Mouse (Mus musculus) kidney, postnatal 0 days (tissue): ENCODE data around the gene Olfr1253. TPM values are rescaled to one million over a fixed set of nuclear protein-coding genes. Genes with fewer than 3 reads are reported as not detected.

Experiments used
- ATAC-seq: fragments of 200-750 bp; cut with Nextera tagmentation; replicated peaks from 2 replicates; pipeline ENCODE4 v1.8.0; 2017; ENCODE audit warnings: low read depth, moderate number of reproducible peaks, moderate TSS enrichment, moderate library complexity; ENCODE audit not compliant: low FRiP score
- DNase-seq: peaks from one replicate; pipeline ENCODE4 v3.0.0-alpha.2; 2016; ENCODE audit warnings: low spot score
- H3K27ac ChIP-seq: fragments of 300-500 bp; sonication (generic); 2 replicates; pipeline ENCODE4 v1.5.1; 2014; ENCODE audit warnings: mild to moderate bottlenecking
- H3K27me3 ChIP-seq: fragments of 300-500 bp; sonication (generic); 2 replicates; pipeline ENCODE4 v1.6.1; 2014; ENCODE audit warnings: low read length, mixed read lengths; ENCODE audit not compliant: insufficient read depth
- H3K36me3 ChIP-seq: fragments of 300-500 bp; sonication (generic); 2 replicates; pipeline ENCODE4 v1.6.1; 2014; ENCODE audit warnings: low read length, mixed read lengths; ENCODE audit not compliant: insufficient read depth
- H3K4me1 ChIP-seq: fragments of 300-500 bp; sonication (generic); replicated peaks from 2 replicates; pipeline ENCODE4 v1.6.1; 2014; ENCODE audit warnings: antibody characterized with exemption, low read length, mixed read lengths; ENCODE audit not compliant: insufficient read depth
- H3K4me2 ChIP-seq: fragments of 300-500 bp; sonication (generic); 2 replicates; pipeline ENCODE4 v1.6.1; 2014; ENCODE audit warnings: mild to moderate bottlenecking, low read length, moderate library complexity, mixed read lengths
- H3K4me3 ChIP-seq: fragments of 300-500 bp; sonication (generic); replicated peaks from 2 replicates; pipeline ENCODE4 v1.5.1; 2014; ENCODE audit warnings: low read depth, low read length
- H3K9ac ChIP-seq: fragments of 300-500 bp; sonication (generic); 2 replicates; pipeline ENCODE4 v1.6.1; 2014; ENCODE audit warnings: low read depth, low read length
- H3K9me3 ChIP-seq: fragments of 300-500 bp; sonication (generic); replicated peaks from 2 replicates; pipeline ENCODE4 v1.6.1; 2016; ENCODE audit warnings: low read length, inconsistent platforms, mixed read lengths
- CTCF ChIP-seq: IDR thresholded peaks from 2 replicates; pipeline ENCODE4 v1.5.1; 2016; ENCODE audit warnings: antibody characterized with exemption, low read depth, mild to moderate bottlenecking, moderate library complexity
- WGBS: fragments of 180-500 bp; shearing (Covaris S2); extraction: QIAGEN DNeasy Blood & Tissue Kit; methylation state at CpG from one replicate; pipeline ENCODE4 v1.1.7; 2014; 5-methylcytosine and 5-hydroxymethylcytosine counted together
- polyA plus RNA-seq: library from polyadenylated mRNA; unstranded; fragments of >200 nt; fragmentation: Nextera tagmentation; extraction: Ambion mirVana; gene quantifications from 2 replicates; pipeline ENCODE4 v1.2.1, GENCODE M21; 2015

The Olfr1253 gene
- not detected in 2 replicates for polyA plus RNA-seq

DNA sequence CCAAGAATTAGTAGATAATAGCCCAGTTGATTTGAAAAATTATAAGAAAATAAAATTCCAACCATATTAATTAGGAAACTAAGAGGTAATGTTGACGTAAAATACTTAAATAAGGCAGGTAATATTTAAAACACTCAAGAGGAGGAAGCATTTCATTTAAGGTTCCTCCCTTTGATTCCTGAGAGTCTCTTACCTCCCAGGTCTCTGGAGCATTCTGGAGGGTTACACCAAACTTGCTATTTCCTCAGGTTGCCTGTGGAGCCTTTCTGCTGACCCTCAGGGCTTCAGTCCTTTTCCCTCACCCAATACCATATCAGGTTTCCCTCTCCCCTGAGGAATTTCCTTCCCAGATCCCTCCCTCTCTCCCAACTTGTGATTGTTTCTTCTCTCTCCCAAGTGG lies at the start of gene Olfr1253:
Olfr1253 (minus strand) TSS at position 101 of the 400 bp plus-strand sequence.
- H3K9ac ChIP-seq: no peak within 1 kb of the TSS
- no peaks in the 10 kb centered on the region for H3K27me3 ChIP-seq
- no peaks in the 10 kb centered on the region for H3K4me1 ChIP-seq
- no peak for TF ChIP-seq CTCF
- H3K4me3 ChIP-seq: no peak within 1 kb of the TSS
- WGBS: 94% methylated on average over 1 of the region's 1 CpGs
- no peak within 1 kb of the TSS for H3K4me2 ChIP-seq
- DNase-seq (no peak), ATAC-seq (no peak)
- H3K9me3 ChIP-seq: no peaks in the 10 kb centered on the region
- H3K27ac ChIP-seq: no peak within 1 kb of the TSS
- H3K36me3 ChIP-seq: no peaks in the 10 kb centered on the region

- 88% methylated on average over 3 of the region's 3 CpGs for whole genome bisulfite sequencing
- Histone ChIP-seq H3K4me1 (no peaks in the 10 kb centered on the region), H3K27ac (no peak overlapping the region), H3K4me3 (no peak overlapping the region), H3K4me2 (no peak overlapping the region), H3K27me3 (no peaks in the 10 kb centered on the region), H3K36me3 (no peaks in the 10 kb centered on the region), H3K9ac (no peak overlapping the region), H3K9me3 (no peaks in the 10 kb centered on the region)
- TF ChIP-seq CTCF: no peak; the same call in 1 of the 2 replicates
- no peak for DNase-seq
- no peak for ATAC-seq
Measured at GRCm38 (mm10) chr2:89799583-89799982, 42.7 kb upstream of the Olfr1253 start.

GRCm38 (mm10) chr2:89793519-89793918 lies 36.6 kb upstream of the Olfr1253 start, which contains the start of gene Olfr1254:
Olfr1254 (minus strand) TSS chr2:89793619.
- Histone ChIP-seq H3K27me3 (no peaks in the 10 kb centered on the region), H3K4me1 (no peaks in the 10 kb centered on the region), H3K4me2 (no peak within 1 kb of the TSS), H3K27ac (no peak within 1 kb of the TSS), H3K9ac (no peak within 1 kb of the TSS), H3K36me3 (no peaks in the 10 kb centered on the region), H3K9me3 (no peaks in the 10 kb centered on the region), H3K4me3 (no peak within 1 kb of the TSS)
- ATAC-seq (no peak), DNase-seq (no peak)
- TF ChIP-seq CTCF: no peak

DNA sequence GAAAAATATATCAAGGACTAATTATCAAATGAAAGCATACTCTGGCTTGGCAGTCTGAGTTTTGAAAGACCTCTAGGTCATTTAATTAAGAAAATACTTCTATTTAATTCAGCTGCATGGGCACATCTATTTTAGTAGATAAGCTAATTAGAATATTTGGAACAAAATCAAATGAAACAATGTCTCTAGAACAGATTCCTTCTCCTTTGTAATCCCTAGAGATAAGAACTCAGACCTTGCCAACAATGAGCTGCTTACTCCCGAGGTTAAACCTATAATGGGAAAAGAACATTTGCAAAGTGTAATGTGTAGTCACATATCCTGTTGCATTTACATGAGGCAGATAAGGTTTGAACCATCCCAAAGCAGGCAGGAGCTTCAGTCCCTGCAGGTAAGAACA lies 32.0 kb downstream of the Olfr1253 start, which contains the start of gene Olfr1252:
Olfr1252 (minus strand) TSS at position 101 of the 400 bp plus-strand sequence.
- no peak for TF ChIP-seq CTCF
- DNase-seq (no peak), ATAC-seq (no peak)
- Histone ChIP-seq H3K4me1 (no peaks in the 10 kb centered on the region), H3K9me3 (no peaks in the 10 kb centered on the region), H3K9ac (no peak within 1 kb of the TSS), H3K27ac (no peak within 1 kb of the TSS), H3K4me3 (no peak within 1 kb of the TSS), H3K27me3 (no peaks in the 10 kb centered on the region), H3K4me2 (no peak within 1 kb of the TSS), H3K36me3 (no peaks in the 10 kb centered on the region)
- WGBS: 35% methylated on average over 1 of the region's 1 CpGs

Other genes starting within 250 kb of the Olfr1253 start
- not detected in 2 replicates for gene Olfr1243, start 225.6 kb downstream of the Olfr1253 start, polyA plus RNA-seq
- gene Olfr1245, start 178.6 kb downstream of the Olfr1253 start, polyA plus RNA-seq: not detected in 2 replicates
- gene Olfr1246, start 163.9 kb downstream of the Olfr1253 start, polyA plus RNA-seq: not detected in 2 replicates
- not detected in 2 replicates for gene Olfr1247, start 143.0 kb downstream of the Olfr1253 start, polyA plus RNA-seq
- gene Olfr1248, start 138.8 kb downstream of the Olfr1253 start, polyA plus RNA-seq: not detected in 2 replicates
- gene Olfr1249, start 122.1 kb downstream of the Olfr1253 start, polyA plus RNA-seq: not detected in 2 replicates
- not detected in 2 replicates for gene Olfr1250, start 95.6 kb downstream of the Olfr1253 start, polyA plus RNA-seq
- gene Olfr1251, start 85.2 kb downstream of the Olfr1253 start, polyA plus RNA-seq: not detected in 2 replicates
- gene Olfr1252, start 32.1 kb downstream of the Olfr1253 start, polyA plus RNA-seq: not detected in 2 replicates
- gene Olfr1254, start 36.5 kb upstream of the Olfr1253 start, polyA plus RNA-seq: not detected in 2 replicates
- gene Olfr1255, start 55.0 kb upstream of the Olfr1253 start, polyA plus RNA-seq: not detected in 2 replicates
- gene Olfr1256, start 84.5 kb upstream of the Olfr1253 start, polyA plus RNA-seq: not detected in 2 replicates
- gene Olfr48, start 91.1 kb upstream of the Olfr1253 start, polyA plus RNA-seq: not detected in 2 replicates
- gene Olfr1257, start 121.3 kb upstream of the Olfr1253 start, polyA plus RNA-seq: not detected in 2 replicates
- gene Olfr1258, start 170.2 kb upstream of the Olfr1253 start, polyA plus RNA-seq: not detected in 2 replicates
- gene Olfr1259, start 191.6 kb upstream of the Olfr1253 start, polyA plus RNA-seq: not detected in 2 replicates
- gene Olfr1260, start 217.2 kb upstream of the Olfr1253 start, polyA plus RNA-seq: not detected in 2 replicates
- gene Olfr1261, start 234.1 kb upstream of the Olfr1253 start, polyA plus RNA-seq: not detected in 2 replicates
- not detected in 2 replicates for gene Olfr1262, start 243.1 kb upstream of the Olfr1253 start, polyA plus RNA-seq